Mouse (Mus musculus) hindbrain, embryonic 11.5 days (tissue): ENCODE data around the gene Ifne. TPM values are rescaled to one million over a fixed set of nuclear protein-coding genes. Genes with fewer than 3 reads are reported as not detected.
"Not testable (repeated sequence)": the region's sequence is repeated elsewhere in the genome, so short reads cannot be mapped to it uniquely, and the experiment has no call there.

Experiments used
- ATAC-seq: fragments of 200-750 bp; cut with Nextera tagmentation; 2 replicates; pipeline ENCODE4 v1.8.0; 2017; ENCODE audit warnings: mild to moderate bottlenecking, moderate TSS enrichment, moderate library complexity; ENCODE audit not compliant: low FRiP score
- DNase-seq: peaks from one replicate; pipeline ENCODE4 v3.0.0-alpha.2; 2015; ENCODE audit warnings: low spot score
- H3K27ac ChIP-seq: fragments of 300-500 bp; sonication (generic); 2 replicates; pipeline ENCODE4 v1.5.1; 2014; ENCODE audit warnings: mild to moderate bottlenecking, low read depth, low read length
- H3K27me3 ChIP-seq: fragments of 300-500 bp; sonication (generic); 2 replicates; pipeline ENCODE4 v1.6.1; 2014; ENCODE audit warnings: mild to moderate bottlenecking, low read length, moderate library complexity, mixed read lengths; ENCODE audit not compliant: control insufficient read depth, insufficient read depth
- H3K36me3 ChIP-seq: fragments of 300-500 bp; sonication (generic); 2 replicates; pipeline ENCODE4 v1.6.1; 2014; ENCODE audit warnings: mild to moderate bottlenecking, low read length, moderate library complexity, mixed read lengths; ENCODE audit not compliant: control insufficient read depth, insufficient read depth
- H3K4me1 ChIP-seq: fragments of 300-500 bp; sonication (generic); replicated peaks from 2 replicates; pipeline ENCODE4 v1.6.1; 2014; ENCODE audit warnings: low read length, mixed read lengths; ENCODE audit not compliant: control insufficient read depth, insufficient read depth
- H3K4me2 ChIP-seq: fragments of 300-500 bp; sonication (generic); replicated peaks from 2 replicates; pipeline ENCODE4 v1.6.1; 2014; ENCODE audit warnings: mild to moderate bottlenecking, low read depth, low read length
- H3K4me3 ChIP-seq: fragments of 300-500 bp; sonication (generic); 2 replicates; pipeline ENCODE4 v1.5.1; 2014; ENCODE audit warnings: low read depth, low read length
- H3K9ac ChIP-seq: fragments of 300-500 bp; sonication (generic); 2 replicates; pipeline ENCODE4 v1.6.1; 2014; ENCODE audit warnings: low read depth, low read length
- H3K9me3 ChIP-seq: fragments of 300-500 bp; sonication (generic); 2 replicates; pipeline ENCODE4 v1.6.1; 2016; ENCODE audit warnings: low read length; ENCODE audit not compliant: control insufficient read depth
- WGBS: fragments of 180-500 bp; shearing (Covaris S2); extraction: QIAGEN DNeasy Blood & Tissue Kit; methylation state at CpG from one replicate; pipeline ENCODE4 v1.1.7; 2014; 5-methylcytosine and 5-hydroxymethylcytosine counted together
- polyA plus RNA-seq: library from polyadenylated mRNA; unstranded; fragments of >200 nt; fragmentation: Nextera tagmentation; extraction: Ambion mirVana; gene quantifications from 2 replicates; pipeline ENCODE4 v1.2.1, GENCODE M21; 2014

Gene Ifne
- polyA plus RNA-seq, 1 experiment from 2014 or later = not detected

DNA sequence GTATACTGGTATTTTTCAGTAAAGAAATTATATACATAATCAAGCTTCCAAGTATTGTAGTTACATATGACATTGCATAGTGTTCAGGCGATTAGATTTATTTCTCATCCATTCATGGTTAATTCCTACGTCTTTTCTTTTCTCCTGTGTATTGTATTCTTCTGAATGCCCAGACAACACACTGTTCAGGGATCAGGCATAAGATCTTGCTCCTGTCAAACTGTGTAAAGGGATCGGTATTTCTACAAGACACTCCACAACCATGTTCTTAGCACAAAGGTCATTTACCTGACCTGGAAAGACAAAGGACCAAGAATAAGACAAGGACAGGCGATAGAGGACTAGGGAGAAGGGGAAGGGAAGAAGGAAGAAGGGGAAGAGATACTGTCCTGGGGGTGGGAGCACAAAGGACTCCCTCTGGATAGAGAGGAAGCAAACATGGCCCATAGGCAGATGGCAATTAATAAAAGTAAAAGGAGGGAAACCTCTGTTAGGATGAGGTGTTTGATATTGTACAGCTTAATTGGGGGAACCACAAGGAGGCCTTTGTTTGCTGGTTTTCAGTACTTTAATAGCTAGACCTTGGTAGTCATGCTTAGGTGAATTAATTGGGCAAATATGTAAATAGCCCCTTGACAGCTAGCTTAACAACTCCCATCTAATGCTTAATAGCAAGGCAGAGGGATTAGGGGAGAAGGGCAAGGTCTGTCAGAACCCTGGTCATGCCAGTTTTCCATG is 28.8 kb downstream of the Ifne start:
- Histone ChIP-seq H3K9ac (no peak overlapping the region), H3K4me2 (no peak overlapping the region), H3K9me3 (no peaks in the 10 kb centered on the region), H3K36me3 (no peaks in the 10 kb centered on the region), H3K4me1 (no peaks in the 10 kb centered on the region), H3K27ac (no peak overlapping the region), H3K4me3 (no peak overlapping the region), H3K27me3 (no peaks in the 10 kb centered on the region)
- DNase-seq (no peak), ATAC-seq (no peak)
- 46% methylated on average over 4 of the region's 4 CpGs for WGBS

DNA sequence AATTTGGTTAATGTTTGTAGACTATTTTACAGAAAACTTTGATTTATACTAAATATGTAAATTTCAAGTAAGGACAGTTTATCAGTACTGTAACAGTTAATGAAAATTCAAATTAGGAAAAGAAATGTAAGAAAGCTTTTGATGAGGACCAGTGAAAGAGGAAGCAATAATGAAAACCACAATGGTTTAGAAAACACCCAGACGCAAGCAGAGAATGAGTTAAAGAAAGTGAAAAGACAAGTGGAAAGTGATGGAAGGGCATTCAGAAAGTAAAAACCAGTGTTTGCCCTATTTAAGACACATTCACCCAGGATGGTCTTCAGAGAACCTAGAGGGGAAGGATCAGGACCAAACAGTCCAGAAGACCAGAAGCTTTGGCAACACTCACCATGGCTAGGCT is 30.3 kb downstream of the Ifne start, which contains the start of gene Ifna1:
Gene Ifna1 (plus strand): TSS at position 390 of the 400 bp plus-strand sequence.
- Histone ChIP-seq H3K4me1 (no peaks in the 10 kb centered on the region), H3K27ac (no peak within 1 kb of the TSS), H3K36me3 (no peaks in the 10 kb centered on the region), H3K9me3 (no peaks in the 10 kb centered on the region), H3K4me2 (no peak within 1 kb of the TSS), H3K9ac (no peak within 1 kb of the TSS), H3K27me3 (no peaks in the 10 kb centered on the region), H3K4me3 (no peak within 1 kb of the TSS)
- no peak for ATAC-seq
- 82% methylated on average over 1 of the region's 1 CpGs for WGBS
- no peak for DNase-seq

DNA sequence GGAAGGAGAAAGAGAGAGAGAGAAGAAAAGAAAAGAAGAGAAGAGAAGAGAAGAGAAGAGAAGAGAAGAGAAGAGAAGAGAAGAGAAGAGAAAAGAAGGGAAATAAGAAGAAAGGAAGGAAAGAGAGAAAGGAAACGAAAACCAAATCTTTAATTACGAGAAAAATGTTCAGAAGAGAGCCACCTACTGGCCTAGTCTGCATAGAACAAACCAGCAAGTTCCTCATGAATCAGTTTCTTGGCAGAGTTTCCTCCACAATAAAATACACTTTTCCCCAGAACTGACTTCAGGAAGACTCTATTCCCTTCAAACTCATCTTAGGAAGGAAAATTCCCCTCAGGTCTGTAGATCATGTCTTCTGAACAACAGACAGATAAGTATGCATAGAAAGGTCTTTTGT is 34.7 kb downstream of the Ifne start:
- Histone ChIP-seq H3K9me3 (no peaks in the 10 kb centered on the region), H3K27ac (no peak overlapping the region), H3K9ac (no peak overlapping the region), H3K27me3 (no peaks in the 10 kb centered on the region), H3K4me1 (no peaks in the 10 kb centered on the region), H3K4me3 (no peak overlapping the region), H3K36me3 (no peaks in the 10 kb centered on the region), H3K4me2 (no peak overlapping the region)
- ATAC-seq (no peak), DNase-seq (no peak)
- 50% methylated on average over 2 of the region's 2 CpGs for WGBS

DNA sequence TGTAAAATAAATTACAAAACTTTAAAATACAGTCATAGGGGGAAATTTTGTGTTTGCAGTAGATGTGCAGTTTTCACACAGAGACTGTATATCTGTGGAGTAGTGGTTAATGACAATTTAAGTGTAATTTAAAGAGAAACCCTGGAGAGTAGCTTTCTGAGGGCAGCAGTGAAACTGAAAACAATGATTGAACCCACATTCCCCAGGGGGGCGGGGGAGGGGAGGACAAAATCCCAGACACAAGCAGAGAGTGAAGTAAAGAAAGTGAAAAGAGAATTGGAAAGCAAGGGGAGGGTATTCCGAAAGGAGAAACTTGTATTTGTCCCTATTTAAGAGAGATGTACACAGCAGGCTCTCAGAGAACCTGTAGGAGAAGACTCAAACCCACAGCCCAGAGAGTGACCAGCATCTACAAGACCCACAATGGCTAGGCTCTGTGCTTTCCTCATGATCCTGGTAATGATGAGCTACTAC is 38.5 kb downstream of the Ifne start, which contains the start of gene Ifna4:
Gene Ifna4 (plus strand): TSS at position 424 of the 474 bp plus-strand sequence.
- DNase-seq (no peak), ATAC-seq (no peak)

DNA sequence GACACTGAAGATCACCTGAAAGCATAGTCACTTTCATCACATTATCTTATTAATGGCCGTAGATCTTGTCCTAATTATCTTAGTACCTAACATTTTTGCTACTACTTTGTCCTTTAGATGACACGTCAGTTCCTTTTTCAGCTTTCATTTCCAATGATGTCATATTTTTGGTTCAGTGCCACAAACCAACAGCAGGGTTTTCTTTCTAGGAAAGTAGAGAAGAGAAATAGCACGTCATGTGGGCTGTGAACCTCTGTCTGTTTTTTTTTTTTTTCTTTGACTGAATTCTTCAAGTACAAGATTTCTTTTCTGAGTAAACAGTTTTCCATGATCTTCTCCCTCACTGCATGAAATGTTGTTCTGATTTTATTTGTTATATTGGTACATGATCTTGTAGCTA is 39.9 kb downstream of the Ifne start:
- Histone ChIP-seq H3K36me3 (no peaks in the 10 kb centered on the region), H3K27me3 (no peaks in the 10 kb centered on the region), H3K27ac (no peak overlapping the region), H3K4me3 (no peak overlapping the region), H3K4me1 (no peaks in the 10 kb centered on the region), H3K9ac (no peak overlapping the region), H3K9me3 (no peaks in the 10 kb centered on the region), H3K4me2 (no peak overlapping the region)
- ATAC-seq = no peak
- WGBS = 85% methylated on average over 3 of the region's 3 CpGs
- DNase-seq = no peak

More for the DNA sequence above, 38.5 kb downstream of the Ifne start, which contains the start of gene Ifna4:
- no peak within 1 kb of the TSS for H3K4me2 ChIP-seq
- H3K9ac ChIP-seq = no peak within 1 kb of the TSS
- H3K27me3 ChIP-seq = no peaks in the 10 kb centered on the region
- H3K4me1 ChIP-seq = no peaks in the 10 kb centered on the region
- H3K9me3 ChIP-seq = no peaks in the 10 kb centered on the region
- no peak within 1 kb of the TSS for H3K4me3 ChIP-seq
- no peak within 1 kb of the TSS for H3K27ac ChIP-seq
- WGBS = 24% methylated on average over 2 of the region's 2 CpGs
- H3K36me3 ChIP-seq = no peaks in the 10 kb centered on the region

DNA sequence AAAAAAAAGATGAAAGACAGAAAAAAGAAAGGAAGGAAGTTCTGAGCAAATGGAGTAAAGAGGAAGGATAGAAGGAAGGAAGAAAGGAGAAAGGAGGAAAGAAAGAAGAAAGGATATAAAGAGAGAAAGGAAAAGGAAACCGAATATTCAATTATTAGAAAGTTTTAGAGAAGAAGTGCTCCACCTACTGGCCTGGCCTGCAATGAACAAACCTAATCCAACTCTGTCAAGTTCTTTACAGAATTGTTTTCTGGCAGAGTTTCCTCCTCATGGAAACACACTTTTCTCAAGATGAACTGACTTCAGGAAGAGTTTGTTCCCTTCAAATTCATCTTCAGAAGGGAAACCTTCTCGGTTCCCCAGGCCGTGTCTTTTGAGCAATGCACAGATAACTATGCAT is 41.2 kb downstream of the Ifne start:
- Histone ChIP-seq H3K36me3 (no peaks in the 10 kb centered on the region), H3K27ac (no peak overlapping the region), H3K4me1 (no peaks in the 10 kb centered on the region), H3K27me3 (no peaks in the 10 kb centered on the region), H3K9me3 (no peaks in the 10 kb centered on the region), H3K4me2 (no peak overlapping the region), H3K4me3 (no peak overlapping the region), H3K9ac (no peak overlapping the region)
- ATAC-seq = no peak
- DNase-seq = peak; percentile 46
- 40% methylated on average over 3 of the region's 3 CpGs for WGBS

DNA sequence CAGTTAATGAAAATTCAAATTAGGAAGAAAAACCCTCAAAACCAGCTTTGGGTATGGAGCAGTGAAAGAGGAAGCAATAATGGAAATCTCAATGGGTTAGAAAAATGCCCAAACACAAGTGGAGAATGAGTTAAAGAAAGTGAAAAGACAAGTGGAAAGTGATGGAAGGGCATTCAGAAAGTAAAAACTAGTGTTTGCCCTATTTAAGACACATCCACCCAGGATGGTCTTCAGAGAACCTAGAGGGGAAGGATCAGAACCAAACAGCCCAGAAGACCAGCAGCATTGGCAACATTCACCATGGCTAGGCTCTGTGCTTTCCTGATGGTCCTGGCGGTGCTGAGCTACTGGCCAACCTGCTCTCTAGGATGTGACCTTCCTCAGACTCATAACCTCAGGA is 44.8 kb downstream of the Ifne start, which contains the start of gene Ifna5:
Gene Ifna5 (plus strand): TSS at position 301 of the 400 bp plus-strand sequence.
- 93% methylated on average over 1 of the region's 1 CpGs for WGBS
- H3K4me2 ChIP-seq, H3K27me3 ChIP-seq, H3K9ac ChIP-seq, H3K36me3 ChIP-seq, DNase-seq, H3K27ac ChIP-seq, H3K4me3 ChIP-seq, ATAC-seq, H3K9me3 ChIP-seq, H3K4me1 ChIP-seq: not testable (repeated sequence)

DNA sequence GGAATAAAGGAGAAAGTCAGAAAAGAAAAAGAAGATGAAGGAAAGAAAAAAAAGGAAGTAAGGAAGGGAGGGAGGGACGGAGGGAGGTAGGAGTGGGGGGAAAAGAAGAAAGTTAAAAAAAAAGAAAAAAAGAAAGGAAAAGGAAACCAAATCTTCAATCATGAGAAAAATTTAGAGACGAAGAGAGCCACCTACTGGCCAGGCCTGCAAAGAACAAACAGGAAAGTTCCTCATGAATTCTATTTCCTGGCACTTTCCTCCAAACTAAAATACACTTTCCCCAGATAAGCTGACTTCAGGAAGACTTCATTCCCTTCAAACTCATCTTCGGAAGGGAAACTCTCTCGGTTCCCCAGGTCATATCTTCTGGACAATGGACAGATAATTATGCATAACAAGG is 49.5 kb downstream of the Ifne start:
- no peak overlapping the region for H3K9ac ChIP-seq
- no peaks in the 10 kb centered on the region for H3K27me3 ChIP-seq
- no peak overlapping the region for H3K4me3 ChIP-seq
- H3K4me1 ChIP-seq = no peaks in the 10 kb centered on the region
- no peak for ATAC-seq
- no peak overlapping the region for H3K27ac ChIP-seq
- WGBS = 35% methylated on average over 4 of the region's 4 CpGs
- peak; percentile 53 for DNase-seq
- no peaks in the 10 kb centered on the region for H3K9me3 ChIP-seq
- no peaks in the 10 kb centered on the region for H3K36me3 ChIP-seq
- H3K4me2 ChIP-seq = no peak overlapping the region
